Mouse (Mus musculus) lung, postnatal 10 days (tissue): ENCODE data around the gene Pes1.
"Not testable (repeated sequence)": the region's sequence is repeated elsewhere in the genome, so short reads cannot be mapped to it uniquely, and the experiment has no call there.

Source experiments
- DNase-seq: peaks from one replicate; pipeline ENCODE4 v3.0.0; 2021

Gene Pes1

GRCm38 (mm10) chr11:3963610-3964415, at the start of gene Pes1:
Gene Pes1, plus strand, starts transcription at chr11:3963975.
- DNase-seq: peak; percentile 83

GRCm38 (mm10) chr11:3914109-3914840, 49.5 kb upstream of the Pes1 start, which contains the start of gene Slc35e4:
Gene Slc35e4, minus strand, starts transcription at chr11:3914664.
- DNase-seq: peak; percentile 86

- peak; percentile 44 for DNase-seq
Observed at GRCm38 (mm10) chr11:3918738-3919137, 45.0 kb upstream of the Pes1 start.

GRCm38 (mm10) chr11:3920476-3920875, 43.3 kb upstream of the Pes1 start:
- DNase-seq: no peak

- peak; percentile 42 for DNase-seq
Observed at GRCm38 (mm10) chr11:3921281-3921850, 42.4 kb upstream of the Pes1 start.

- no peak for DNase-seq
Observed at GRCm38 (mm10) chr11:3922115-3922514, 41.7 kb upstream of the Pes1 start.

- DNase-seq: no peak
Observed at GRCm38 (mm10) chr11:3922731-3923130, 41.0 kb upstream of the Pes1 start.

- DNase-seq: no peak
Observed at GRCm38 (mm10) chr11:3925916-3926315, 37.9 kb upstream of the Pes1 start.

- DNase-seq: no peak
Observed at GRCm38 (mm10) chr11:3930019-3930418, 33.8 kb upstream of the Pes1 start.

GRCm38 (mm10) chr11:3930931-3931330, 32.8 kb upstream of the Pes1 start:
- peak; percentile 1 for DNase-seq

GRCm38 (mm10) chr11:3931511-3932211, 32.1 kb upstream of the Pes1 start, which contains the start of gene Tcn2:
Gene Tcn2, minus strand, starts transcription at chr11:3932159.
- peak; percentile 95 for DNase-seq

- no peak for DNase-seq
Observed at GRCm38 (mm10) chr11:3933756-3934285, 30.0 kb upstream of the Pes1 start.

- DNase-seq: no peak
Observed at GRCm38 (mm10) chr11:3935135-3935534, 28.6 kb upstream of the Pes1 start.

GRCm38 (mm10) chr11:3936318-3936717, 27.5 kb upstream of the Pes1 start:
- no peak for DNase-seq

GRCm38 (mm10) chr11:3937321-3937874, 26.4 kb upstream of the Pes1 start:
- no peak for DNase-seq

GRCm38 (mm10) chr11:3941371-3941770, 22.4 kb upstream of the Pes1 start:
- no peak for DNase-seq

GRCm38 (mm10) chr11:3946386-3946785, 17.4 kb upstream of the Pes1 start:
- no peak for DNase-seq

GRCm38 (mm10) chr11:3954876-3955275, 8.9 kb upstream of the Pes1 start:
- DNase-seq: not testable (repeated sequence)

GRCm38 (mm10) chr11:3955371-3955770, 8.4 kb upstream of the Pes1 start:
- DNase-seq: not testable (repeated sequence)

- DNase-seq: no peak
Observed at GRCm38 (mm10) chr11:3960901-3961300, 2.9 kb upstream of the Pes1 start.

- no peak for DNase-seq
Observed at GRCm38 (mm10) chr11:3961761-3962160, 2.0 kb upstream of the Pes1 start.

- no peak for DNase-seq
Observed at GRCm38 (mm10) chr11:3963155-3963554, 620 bp upstream of the Pes1 start.
